Mouse (Mus musculus) lung, postnatal 4 days (tissue): Measurements from ENCODE around the gene Pik3c2b.
"Not testable (repeated sequence)": the region's sequence is repeated elsewhere in the genome, so short reads cannot be mapped to it uniquely, and the experiment has no call there.

Experiments
- DNase-seq, 2 experiments: peaks; one replicate each; pipeline ENCODE4 v3.0.0; 2021

The Pik3c2b gene

GRCm38 (mm10) chr1:133045011-133045860, at the start of gene Pik3c2b:
Pik3c2b (plus strand) TSS chr1:133045667.
- no peak for DNase-seq

GRCm38 (mm10) chr1:133000347-133000746, 45.1 kb upstream of the Pik3c2b start:
- no peak for DNase-seq

GRCm38 (mm10) chr1:133006571-133006970, 38.9 kb upstream of the Pik3c2b start:
- DNase-seq: no peak

GRCm38 (mm10) chr1:133011955-133012841, 33.3 kb upstream of the Pik3c2b start:
- no peak for DNase-seq

- no peak for DNase-seq
Observed at GRCm38 (mm10) chr1:133013331-133013730, 32.1 kb upstream of the Pik3c2b start.

GRCm38 (mm10) chr1:133014196-133014595, 31.3 kb upstream of the Pik3c2b start:
- no peak for DNase-seq

GRCm38 (mm10) chr1:133016775-133017428, 28.6 kb upstream of the Pik3c2b start:
- no peak for DNase-seq

GRCm38 (mm10) chr1:133018580-133018979, 26.9 kb upstream of the Pik3c2b start:
- no peak for DNase-seq

GRCm38 (mm10) chr1:133019312-133019711, 26.2 kb upstream of the Pik3c2b start:
- no peak for DNase-seq

GRCm38 (mm10) chr1:133020137-133020894, 25.2 kb upstream of the Pik3c2b start:
- no peak for DNase-seq

GRCm38 (mm10) chr1:133021391-133021790, 24.1 kb upstream of the Pik3c2b start:
- DNase-seq: no peak

GRCm38 (mm10) chr1:133021971-133022370, 23.5 kb upstream of the Pik3c2b start:
- DNase-seq: not testable (repeated sequence)

GRCm38 (mm10) chr1:133023723-133024122, 21.7 kb upstream of the Pik3c2b start:
- not testable (repeated sequence) for DNase-seq

GRCm38 (mm10) chr1:133024426-133024825, 21.0 kb upstream of the Pik3c2b start:
- no peak for DNase-seq

GRCm38 (mm10) chr1:133025051-133025795, 20.2 kb upstream of the Pik3c2b start:
- DNase-seq: peak; percentile 90 to 92

- DNase-seq: not testable (repeated sequence)
Observed at GRCm38 (mm10) chr1:133025796-133026190, 19.7 kb upstream of the Pik3c2b start.

GRCm38 (mm10) chr1:133027126-133027525, 18.3 kb upstream of the Pik3c2b start:
- no peak for DNase-seq

GRCm38 (mm10) chr1:133027980-133028379, 17.5 kb upstream of the Pik3c2b start:
- DNase-seq: no peak

GRCm38 (mm10) chr1:133029744-133030143, 15.7 kb upstream of the Pik3c2b start:
- DNase-seq: no peak

- no peak for DNase-seq
Observed at GRCm38 (mm10) chr1:133030461-133030860, 15.0 kb upstream of the Pik3c2b start, which contains the start of gene Mdm4. Mdm4 (minus strand) TSS chr1:133030561.

- no peak for DNase-seq
Observed at GRCm38 (mm10) chr1:133032981-133033315, 12.5 kb upstream of the Pik3c2b start.
